Mouse (Mus musculus): ENCODE measurements at regions not wholly inside any gene's neighbourhood (a gene's known extent, or its start where the extent isn't known, plus 50 kb on each side); places are given as distances from the start of the nearest gene placed in this dataset.
"Not testable (repeated sequence)": the region's sequence is repeated elsewhere in the genome, so short reads cannot be mapped to it uniquely, and the experiment has no call there.

DNA sequence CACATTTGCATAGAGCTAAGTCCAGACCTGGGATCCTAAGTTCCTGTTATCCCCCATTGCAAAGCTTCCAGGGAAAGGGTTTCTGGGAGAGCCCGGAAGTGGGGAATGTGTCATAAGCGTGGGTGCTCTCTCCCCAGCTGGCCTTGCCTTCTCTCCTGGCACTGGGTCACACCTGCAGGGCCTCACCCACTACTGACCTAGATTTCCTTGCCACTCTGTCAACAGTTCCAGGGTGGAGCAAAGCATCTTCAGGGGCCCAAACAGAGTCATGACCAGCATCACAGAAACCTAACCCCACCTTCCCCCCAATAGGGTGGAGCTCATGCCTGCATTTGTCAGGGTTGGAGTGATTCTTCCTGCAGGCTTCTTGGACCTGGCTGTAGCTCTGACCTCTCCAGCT lies 109.5 kb upstream of the Ywhaq start:
- not testable (repeated sequence) for TF ChIP-seq CTCF, POLR2A (IDR thresholded peaks at IDR 0.05; ENCODE audit: insufficient read depth, low read depth, low read length)
